Mouse (Mus musculus): ENCODE measurements at regions not wholly inside any gene's neighbourhood (a gene's known extent, or its start where the extent isn't known, plus 50 kb on each side); places are given as distances from the start of the nearest gene placed in this dataset.

GRCm38 (mm10) chr2:159053936-159054335 is 259.3 kb downstream of the Dhx35 start:
- Histone ChIP-seq H3K4me3 (no peak overlapping the region), H3K36me3 (no peaks in the 10 kb centered on the region), H3K9me3 (replicated peaks) (no peaks in the 10 kb centered on the region), H3K27ac (replicated peaks) (no peak overlapping the region), H3K4me1 (peaks cover 6% of the 10 kb centered on the region), H3K27me3 (ENCODE audit: low read depth, poor library complexity, severe bottlenecking) (no peaks in the 10 kb centered on the region)
- WGBS = 64% methylated on average over 4 of the region's 4 CpGs
- DNase-seq (ENCODE audit: low spot score) = peak; percentile 62

GRCm38 (mm10) chr2:159054451-159054850 is 259.8 kb downstream of the Dhx35 start:
- Histone ChIP-seq H3K36me3 (no peaks in the 10 kb centered on the region), H3K4me1 (peaks cover 6% of the 10 kb centered on the region), H3K4me3 (no peak overlapping the region), H3K9me3 (replicated peaks) (no peaks in the 10 kb centered on the region), H3K27me3 (ENCODE audit: low read depth, poor library complexity, severe bottlenecking) (no peaks in the 10 kb centered on the region), H3K27ac (replicated peaks) (no peak overlapping the region)
- WGBS = 94% methylated on average over 3 of the region's 3 CpGs
- no peak for DNase-seq (ENCODE audit: low spot score)

GRCm38 (mm10) chr2:159055780-159056179 is 261.2 kb downstream of the Dhx35 start:
- Histone ChIP-seq H3K27ac (replicated peaks) (no peak overlapping the region), H3K4me1 (peaks cover 6% of the 10 kb centered on the region), H3K36me3 (no peaks in the 10 kb centered on the region), H3K27me3 (ENCODE audit: low read depth, poor library complexity, severe bottlenecking) (no peaks in the 10 kb centered on the region), H3K4me3 (no peak overlapping the region), H3K9me3 (replicated peaks) (no peaks in the 10 kb centered on the region)
- DNase-seq (ENCODE audit: low spot score) = no peak
- 70% methylated on average over 6 of the region's 6 CpGs for WGBS

- 77% methylated on average over 3 of the region's 3 CpGs for WGBS
- no peak overlapping the region for H3K4me3 ChIP-seq
- H3K4me1 ChIP-seq = peaks cover 6% of the 10 kb centered on the region
Measured at GRCm38 (mm10) chr2:159056960-159057359, 262.4 kb downstream of the Dhx35 start.

GRCm38 (mm10) chr2:159057506-159057905 is 262.9 kb downstream of the Dhx35 start:
- Histone ChIP-seq H3K27ac (replicated peaks) (no peak overlapping the region), H3K4me1 (peaks cover 6% of the 10 kb centered on the region), H3K4me3 (no peak overlapping the region), H3K9me3 (replicated peaks) (no peaks in the 10 kb centered on the region), H3K27me3 (ENCODE audit: low read depth, poor library complexity, severe bottlenecking) (no peaks in the 10 kb centered on the region), H3K36me3 (no peaks in the 10 kb centered on the region)
- no peak for DNase-seq (ENCODE audit: low spot score)
- WGBS = 80% methylated on average over 5 of the region's 5 CpGs

More at GRCm38 (mm10) chr2:159056960-159057359, 262.4 kb downstream of the Dhx35 start:
- H3K27me3 ChIP-seq (ENCODE audit: low read depth, poor library complexity, severe bottlenecking) = no peaks in the 10 kb centered on the region
- H3K9me3 ChIP-seq (replicated peaks) = no peaks in the 10 kb centered on the region
- H3K27ac ChIP-seq (replicated peaks) = no peak overlapping the region
- H3K36me3 ChIP-seq = no peaks in the 10 kb centered on the region
- no peak for DNase-seq (ENCODE audit: low spot score)

GRCm38 (mm10) chr2:159062266-159062665 is 267.7 kb downstream of the Dhx35 start:
- Histone ChIP-seq H3K27ac (replicated peaks) (no peak overlapping the region), H3K9me3 (replicated peaks) (no peaks in the 10 kb centered on the region), H3K27me3 (ENCODE audit: low read depth, poor library complexity, severe bottlenecking) (no peaks in the 10 kb centered on the region), H3K4me3 (no peak overlapping the region), H3K4me1 (peaks cover under 1% of the 10 kb centered on the region; the same call in 1 of the 2 replicates), H3K36me3 (no peaks in the 10 kb centered on the region)
- WGBS = 88% methylated on average over 2 of the region's 2 CpGs
- no peak for DNase-seq (ENCODE audit: low spot score)

- no peaks in the 10 kb centered on the region for H3K36me3 ChIP-seq
Measured at GRCm38 (mm10) chr2:159062666-159063065, 268.1 kb downstream of the Dhx35 start.

GRCm38 (mm10) chr2:159064403-159064970 is 269.9 kb downstream of the Dhx35 start:
- H3K27ac ChIP-seq (replicated peaks) = no peak overlapping the region
- 83% methylated on average over 9 of the region's 9 CpGs for WGBS

More at GRCm38 (mm10) chr2:159062666-159063065, 268.1 kb downstream of the Dhx35 start:
- Histone ChIP-seq H3K4me1 (peaks cover 5% of the 10 kb centered on the region), H3K27me3 (ENCODE audit: low read depth, poor library complexity, severe bottlenecking) (no peaks in the 10 kb centered on the region), H3K4me3 (no peak overlapping the region), H3K27ac (replicated peaks) (no peak overlapping the region), H3K9me3 (replicated peaks) (no peaks in the 10 kb centered on the region)
- no peak for DNase-seq (ENCODE audit: low spot score)
- WGBS = 87% methylated on average over 2 of the region's 2 CpGs

GRCm38 (mm10) chr2:159067506-159067905 is 272.9 kb downstream of the Dhx35 start:
- Histone ChIP-seq H3K4me1 (peaks cover 13% of the 10 kb centered on the region), H3K4me3 (no peak overlapping the region), H3K27me3 (ENCODE audit: low read depth, poor library complexity, severe bottlenecking) (no peaks in the 10 kb centered on the region), H3K27ac (replicated peaks) (no peak overlapping the region), H3K9me3 (replicated peaks) (no peaks in the 10 kb centered on the region), H3K36me3 (no peaks in the 10 kb centered on the region)
- DNase-seq (ENCODE audit: low spot score) = no peak
- WGBS = 48% methylated on average over 7 of the region's 7 CpGs

More at GRCm38 (mm10) chr2:159064403-159064970, 269.9 kb downstream of the Dhx35 start:
- no peak overlapping the region for H3K4me3 ChIP-seq
- H3K27me3 ChIP-seq (ENCODE audit: low read depth, poor library complexity, severe bottlenecking) = no peaks in the 10 kb centered on the region
- H3K9me3 ChIP-seq (replicated peaks) = no peaks in the 10 kb centered on the region
- no peaks in the 10 kb centered on the region for H3K36me3 ChIP-seq
- DNase-seq (ENCODE audit: low spot score) = no peak
- peaks cover 13% of the 10 kb centered on the region for H3K4me1 ChIP-seq

- Histone ChIP-seq H3K4me1 (peaks cover 13% of the 10 kb centered on the region), H3K36me3 (no peaks in the 10 kb centered on the region), H3K4me3 (no peak overlapping the region), H3K27ac (replicated peaks) (no peak overlapping the region), H3K27me3 (ENCODE audit: low read depth, poor library complexity, severe bottlenecking) (no peaks in the 10 kb centered on the region), H3K9me3 (replicated peaks) (no peaks in the 10 kb centered on the region)
- 52% methylated on average over 7 of the region's 7 CpGs for WGBS
- no peak for DNase-seq (ENCODE audit: low spot score)
Measured at GRCm38 (mm10) chr2:159068303-159069020, 273.9 kb downstream of the Dhx35 start.

- WGBS = 22% methylated on average over 6 of the region's 6 CpGs
- DNase-seq (ENCODE audit: low spot score) = no peak
- no peaks in the 10 kb centered on the region for H3K27me3 ChIP-seq (ENCODE audit: low read depth, poor library complexity, severe bottlenecking)
- H3K36me3 ChIP-seq = no peaks in the 10 kb centered on the region
- no peak overlapping the region for H3K4me3 ChIP-seq
- no peak overlapping the region for H3K27ac ChIP-seq (replicated peaks)
- no peaks in the 10 kb centered on the region for H3K9me3 ChIP-seq (replicated peaks)
- H3K4me1 ChIP-seq = peaks cover 13% of the 10 kb centered on the region
Measured at GRCm38 (mm10) chr2:159069180-159069579, 274.6 kb downstream of the Dhx35 start.

GRCm38 (mm10) chr2:159072997-159073690 is 278.5 kb downstream of the Dhx35 start:
- 88% methylated on average over 7 of the region's 7 CpGs for WGBS
- no peaks in the 10 kb centered on the region for H3K27me3 ChIP-seq (ENCODE audit: low read depth, poor library complexity, severe bottlenecking)

GRCm38 (mm10) chr2:159079836-159080235 is 285.2 kb downstream of the Dhx35 start:
- H3K9me3 ChIP-seq (replicated peaks) = no peaks in the 10 kb centered on the region
- H3K4me3 ChIP-seq = no peak overlapping the region
- DNase-seq (ENCODE audit: low spot score) = no peak
- H3K27me3 ChIP-seq (ENCODE audit: low read depth, poor library complexity, severe bottlenecking) = no peaks in the 10 kb centered on the region
- WGBS = 85% methylated on average over 7 of the region's 7 CpGs
- no peaks in the 10 kb centered on the region for H3K36me3 ChIP-seq
- no peaks in the 10 kb centered on the region; the same call in 1 of the 2 replicates for H3K4me1 ChIP-seq
- H3K27ac ChIP-seq (replicated peaks) = no peak overlapping the region

More at GRCm38 (mm10) chr2:159072997-159073690, 278.5 kb downstream of the Dhx35 start:
- Histone ChIP-seq H3K27ac (replicated peaks) (no peak overlapping the region), H3K36me3 (no peaks in the 10 kb centered on the region), H3K4me3 (no peak overlapping the region), H3K9me3 (replicated peaks) (no peaks in the 10 kb centered on the region), H3K4me1 (0 out of 2 replicates have a peak, but pooled peaks cover 7% of the 10 kb centered on the region)
- no peak for DNase-seq (ENCODE audit: low spot score)

Measured in midbrain, embryonic 10.5 days (tissue).